Mouse (Mus musculus): ENCODE data around the gene Purb. TPM values are rescaled to one million over a fixed set of nuclear protein-coding genes. Genes with fewer than 3 reads are reported as not detected.

The Purb gene
- polyA plus RNA-seq, 1 experiment, result 7.0 TPM

DNA sequence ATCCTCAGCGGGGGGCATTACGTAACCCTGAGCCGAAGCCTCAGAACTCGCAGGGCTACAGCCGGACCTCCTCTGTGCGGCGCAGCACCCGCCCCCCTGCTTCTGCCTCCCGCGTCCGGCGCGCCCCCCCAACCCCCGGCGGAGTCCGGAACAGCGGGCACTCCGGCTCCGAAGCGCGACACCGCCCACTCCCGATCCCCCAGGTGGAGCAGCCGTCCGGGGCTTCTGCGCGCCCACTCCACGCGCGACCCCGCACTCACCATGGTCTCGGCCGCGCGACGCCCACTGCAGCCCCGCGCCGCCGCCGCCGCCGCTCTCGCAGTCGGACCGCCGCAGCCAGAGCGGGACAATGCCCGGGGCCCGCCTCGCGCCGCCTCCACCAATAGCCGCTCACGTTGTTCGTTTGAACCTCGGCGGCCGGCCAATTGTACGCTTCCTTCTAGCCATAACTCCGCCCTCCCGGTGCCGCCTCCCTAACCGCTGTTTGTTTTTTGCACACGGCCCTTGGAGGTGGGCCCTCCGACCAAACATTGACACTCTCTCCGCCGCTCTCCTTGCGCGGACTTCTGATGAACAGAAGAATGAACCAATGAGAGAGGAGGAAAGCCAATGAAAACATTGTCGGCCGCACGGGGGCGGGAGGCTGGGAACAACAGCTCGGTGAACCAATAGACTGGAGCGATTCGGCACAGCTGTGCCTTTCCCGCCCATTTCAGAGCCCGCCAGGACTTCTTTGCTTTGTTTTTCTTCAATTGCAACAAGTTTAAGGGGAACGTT is 31.5 kb downstream of the Purb start, which contains the start of gene H2afv:
Gene H2afv (minus strand): TSS at position 367 of the 777 bp plus-strand sequence.
- peaks cover 8% of the 10 kb centered on the region for H3K4me1 ChIP-seq (ENCODE audit: control insufficient read depth, insufficient read depth, insufficient read length, low read length)
- no peaks in the 10 kb centered on the region for H3K27me3 ChIP-seq (ENCODE audit: control insufficient read depth, insufficient read depth, low read length)
- peaks cover 5% of the 10 kb centered on the region for H3K36me3 ChIP-seq (ENCODE audit: control insufficient read depth, insufficient read depth, low read length)
- peak within 1 kb of the TSS; percentile 78 for H3K4me3 ChIP-seq (ENCODE audit: low read depth, low read length)
- TF ChIP-seq POLR2A (IDR thresholded peaks at IDR 0.05; ENCODE audit: low read depth, low read length) (peak; percentile 56; the same call in 1 of the 2 replicates), CTCF (IDR thresholded peaks at IDR 0.05; ENCODE audit: extremely low read depth, insufficient read length, insufficient replicate concordance, low read depth, low read length) (peak; percentile 27; the same call in 1 of the 2 replicates)
- under 1% methylated on average over 80 of the region's 80 CpGs for WGBS
- H3K27ac ChIP-seq (ENCODE audit: insufficient read depth, low read depth, low read length), result peak within 1 kb of the TSS; percentile 71

DNA sequence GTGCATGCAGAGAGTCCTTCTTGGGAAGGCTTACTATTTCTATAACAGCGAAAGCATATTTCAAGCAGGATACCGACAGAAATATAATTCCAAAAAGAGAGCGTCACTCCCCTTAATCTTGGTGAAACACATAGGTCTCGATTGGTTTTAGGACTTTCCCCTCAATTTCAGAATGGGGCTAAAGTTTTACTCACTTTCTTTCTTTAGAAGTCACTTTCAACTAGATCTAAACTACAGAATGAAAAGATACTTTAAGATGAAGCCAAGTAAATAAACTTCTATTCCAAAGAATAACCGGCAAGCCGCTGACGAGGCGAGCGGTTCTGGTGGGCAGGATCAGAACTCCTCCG is 32.0 kb downstream of the Purb start:
- peaks cover 7% of the 10 kb centered on the region for H3K36me3 ChIP-seq (ENCODE audit: control insufficient read depth, insufficient read depth, low read length)
- peak overlapping the region; percentile 71 for H3K27ac ChIP-seq (ENCODE audit: insufficient read depth, low read depth, low read length)
- H3K4me3 ChIP-seq (ENCODE audit: low read depth, low read length), result peak overlapping the region; percentile 78
- peaks cover 9% of the 10 kb centered on the region for H3K4me1 ChIP-seq (ENCODE audit: control insufficient read depth, insufficient read depth, insufficient read length, low read length)
- H3K27me3 ChIP-seq (ENCODE audit: control insufficient read depth, insufficient read depth, low read length), result no peaks in the 10 kb centered on the region
- under 1% methylated on average over 10 of the region's 10 CpGs for WGBS
- TF ChIP-seq POLR2A (IDR thresholded peaks at IDR 0.05; ENCODE audit: low read depth, low read length) (no peak), CTCF (IDR thresholded peaks at IDR 0.05; ENCODE audit: extremely low read depth, insufficient read length, insufficient replicate concordance, low read depth, low read length) (no peak)

DNA sequence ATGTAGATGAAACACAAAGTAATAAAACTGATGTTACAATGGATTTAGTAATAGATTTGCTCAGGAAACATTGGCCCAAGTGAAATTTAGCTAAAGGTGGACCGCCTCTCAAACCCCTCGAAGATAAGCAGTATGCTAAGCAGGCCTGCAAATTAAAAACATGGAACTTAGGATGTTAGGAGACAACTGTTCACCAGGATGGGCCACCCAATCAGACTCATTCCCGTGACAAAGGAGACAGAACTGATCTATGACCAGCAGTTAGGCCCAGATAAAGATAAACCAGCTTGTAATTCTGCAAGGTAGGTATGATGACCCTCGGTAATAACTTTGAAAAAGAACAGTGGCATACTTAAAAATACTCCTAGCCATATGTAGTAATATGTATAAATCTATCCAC is 32.6 kb downstream of the Purb start:
- WGBS, result 27% methylated on average over 4 of the region's 4 CpGs
- Histone ChIP-seq H3K27me3 (ENCODE audit: control insufficient read depth, insufficient read depth, low read length) (no peaks in the 10 kb centered on the region), H3K4me3 (ENCODE audit: low read depth, low read length) (no peak overlapping the region), H3K27ac (ENCODE audit: insufficient read depth, low read depth, low read length) (peak overlapping the region; percentile 71), H3K4me1 (ENCODE audit: control insufficient read depth, insufficient read depth, insufficient read length, low read length) (peaks cover 9% of the 10 kb centered on the region), H3K36me3 (ENCODE audit: control insufficient read depth, insufficient read depth, low read length) (peaks cover 9% of the 10 kb centered on the region)
- no peak for TF ChIP-seq CTCF (IDR thresholded peaks at IDR 0.05; ENCODE audit: extremely low read depth, insufficient read length, insufficient replicate concordance, low read depth, low read length)
- no peak for TF ChIP-seq POLR2A (IDR thresholded peaks at IDR 0.05; ENCODE audit: low read depth, low read length)

DNA sequence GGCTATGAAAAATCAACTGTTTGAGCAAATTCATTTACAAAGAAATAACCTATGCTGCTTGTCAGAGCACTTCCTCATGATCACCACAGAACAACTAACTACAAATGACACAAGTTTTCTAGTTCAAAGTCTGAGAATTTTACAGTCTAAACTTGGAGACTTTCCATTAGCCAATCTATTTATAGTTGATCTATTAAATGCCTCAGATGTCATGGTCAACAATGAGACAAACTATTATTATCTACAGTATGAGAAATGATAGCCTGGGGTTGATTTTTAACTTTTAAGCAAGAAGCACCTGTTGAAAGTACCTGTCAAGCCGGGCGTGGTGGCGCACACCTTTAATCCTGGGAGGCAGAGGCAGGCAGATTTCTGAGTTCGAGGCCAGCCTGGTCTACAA is 33.2 kb downstream of the Purb start:
- TF ChIP-seq POLR2A (IDR thresholded peaks at IDR 0.05; ENCODE audit: low read depth, low read length), result no peak
- no peak for TF ChIP-seq CTCF (IDR thresholded peaks at IDR 0.05; ENCODE audit: extremely low read depth, insufficient read length, insufficient replicate concordance, low read depth, low read length)
- WGBS, result 29% methylated on average over 4 of the region's 4 CpGs
- no peak overlapping the region for H3K4me3 ChIP-seq (ENCODE audit: low read depth, low read length)
- H3K36me3 ChIP-seq (ENCODE audit: control insufficient read depth, insufficient read depth, low read length), result peaks cover 14% of the 10 kb centered on the region
- H3K27ac ChIP-seq (ENCODE audit: insufficient read depth, low read depth, low read length), result no peak overlapping the region; the same call in 1 of the 2 replicates
- H3K27me3 ChIP-seq (ENCODE audit: control insufficient read depth, insufficient read depth, low read length), result no peaks in the 10 kb centered on the region
- peaks cover 9% of the 10 kb centered on the region for H3K4me1 ChIP-seq (ENCODE audit: control insufficient read depth, insufficient read depth, insufficient read length, low read length)

DNA sequence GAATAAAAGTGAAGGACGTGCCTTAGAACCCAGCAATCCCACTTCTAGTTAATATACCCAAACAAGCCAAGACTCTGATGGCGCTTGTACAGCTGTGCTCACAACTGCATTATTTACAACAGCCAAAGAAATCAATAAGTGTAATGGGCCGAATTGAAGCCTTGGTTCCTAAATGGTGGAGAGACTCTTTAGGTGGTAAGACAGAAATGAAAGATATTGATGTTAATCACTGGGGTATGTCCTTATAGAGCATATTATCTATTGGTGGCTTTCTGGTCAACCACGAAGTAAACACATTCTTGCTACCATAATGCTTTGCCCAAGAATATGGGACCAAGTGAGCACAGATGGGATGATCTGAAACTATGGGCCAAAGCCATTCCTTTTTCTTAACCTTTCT is 35.5 kb downstream of the Purb start:
- peaks cover 24% of the 10 kb centered on the region for H3K36me3 ChIP-seq (ENCODE audit: control insufficient read depth, insufficient read depth, low read length)
- no peak overlapping the region for H3K27ac ChIP-seq (ENCODE audit: insufficient read depth, low read depth, low read length)
- TF ChIP-seq POLR2A (IDR thresholded peaks at IDR 0.05; ENCODE audit: low read depth, low read length), result no peak
- no peak for TF ChIP-seq CTCF (IDR thresholded peaks at IDR 0.05; ENCODE audit: extremely low read depth, insufficient read length, insufficient replicate concordance, low read depth, low read length)
- 89% methylated on average over 4 of the region's 4 CpGs for WGBS
- H3K4me1 ChIP-seq (ENCODE audit: control insufficient read depth, insufficient read depth, insufficient read length, low read length), result peaks cover 6% of the 10 kb centered on the region
- H3K27me3 ChIP-seq (ENCODE audit: control insufficient read depth, insufficient read depth, low read length), result no peaks in the 10 kb centered on the region
- H3K4me3 ChIP-seq (ENCODE audit: low read depth, low read length), result no peak overlapping the region

DNA sequence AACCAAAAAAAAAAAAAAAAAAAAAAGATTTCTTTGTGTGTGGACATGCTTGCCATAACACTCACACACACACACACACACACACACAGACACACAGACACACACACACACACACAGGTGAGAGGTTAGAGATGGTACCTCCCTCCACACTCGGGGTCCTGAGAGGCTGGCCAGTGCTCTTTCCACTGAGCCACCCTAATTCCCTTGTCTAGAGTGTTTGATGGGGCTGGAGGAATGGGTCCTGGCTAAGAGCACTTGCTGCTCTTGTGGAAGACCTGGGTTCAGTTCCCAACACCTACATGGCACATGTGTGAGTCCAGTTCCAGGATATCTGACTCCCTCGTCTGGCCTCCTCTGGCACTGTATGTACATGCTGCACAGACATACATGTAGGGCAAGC is 38.0 kb downstream of the Purb start:
- peaks cover 43% of the 10 kb centered on the region for H3K36me3 ChIP-seq (ENCODE audit: control insufficient read depth, insufficient read depth, low read length)
- no peak overlapping the region for H3K4me3 ChIP-seq (ENCODE audit: low read depth, low read length)
- no peaks in the 10 kb centered on the region for H3K27me3 ChIP-seq (ENCODE audit: control insufficient read depth, insufficient read depth, low read length)
- H3K27ac ChIP-seq (ENCODE audit: insufficient read depth, low read depth, low read length), result no peak overlapping the region
- H3K4me1 ChIP-seq (ENCODE audit: control insufficient read depth, insufficient read depth, insufficient read length, low read length), result peaks cover 4% of the 10 kb centered on the region
- TF ChIP-seq POLR2A (IDR thresholded peaks at IDR 0.05; ENCODE audit: low read depth, low read length) (no peak), CTCF (IDR thresholded peaks at IDR 0.05; ENCODE audit: extremely low read depth, insufficient read length, insufficient replicate concordance, low read depth, low read length) (no peak)
- WGBS, result 91% methylated on average over 2 of the region's 2 CpGs

DNA sequence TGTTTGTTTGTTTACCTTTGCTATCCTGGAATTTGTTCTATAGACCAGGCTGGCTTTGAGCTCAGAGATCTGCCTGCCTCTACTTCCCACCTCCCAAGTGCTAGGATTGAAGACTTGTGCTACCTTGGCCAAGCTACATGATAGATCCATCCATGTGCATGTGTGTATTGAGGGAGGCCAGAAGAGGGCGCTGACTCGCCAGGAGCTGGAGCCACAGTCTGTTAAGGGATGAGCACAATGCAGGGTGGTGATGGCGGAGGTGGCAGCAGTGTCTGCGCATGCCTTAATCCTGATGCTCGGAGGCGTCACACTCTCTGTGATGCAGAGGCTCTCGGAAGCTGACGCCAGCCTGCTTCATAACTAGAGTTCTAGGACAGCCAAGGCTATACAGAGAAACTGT is 39.3 kb downstream of the Purb start:
- WGBS, result 73% methylated on average over 8 of the region's 8 CpGs
- Histone ChIP-seq H3K4me3 (ENCODE audit: low read depth, low read length) (no peak overlapping the region), H3K27me3 (ENCODE audit: control insufficient read depth, insufficient read depth, low read length) (no peaks in the 10 kb centered on the region), H3K36me3 (ENCODE audit: control insufficient read depth, insufficient read depth, low read length) (peaks cover 53% of the 10 kb centered on the region), H3K27ac (ENCODE audit: insufficient read depth, low read depth, low read length) (no peak overlapping the region), H3K4me1 (ENCODE audit: control insufficient read depth, insufficient read depth, insufficient read length, low read length) (peaks cover 2% of the 10 kb centered on the region)
- TF ChIP-seq CTCF (IDR thresholded peaks at IDR 0.05; ENCODE audit: extremely low read depth, insufficient read length, insufficient replicate concordance, low read depth, low read length) (peak; percentile 76; the same call in 1 of the 2 replicates), POLR2A (IDR thresholded peaks at IDR 0.05; ENCODE audit: low read depth, low read length) (no peak)
